Mouse (Mus musculus) heart, adult 2 months (tissue): ENCODE results near the gene Fbxl14.

Source experiments
- CTCF ChIP-seq: fragments of 200-600 bp; IDR thresholded peaks from 2 replicates; pipeline ENCODE4 v1.8.1; 2022; ENCODE audit warnings: antibody characterized with exemption, mild to moderate bottlenecking, moderate library complexity
- EP300 ChIP-seq: fragments of 200-500 bp; IDR thresholded peaks from 2 replicates; pipeline ENCODE4 v1.6.1; 2011; ENCODE audit warnings: low read depth, low read length, control low read depth; ENCODE audit not compliant: insufficient read depth
- POLR2A ChIP-seq: fragments of 200-500 bp; IDR thresholded peaks from 2 replicates; pipeline ENCODE4 v1.6.1; 2011; ENCODE audit warnings: mild to moderate bottlenecking, low read depth, low read length, control low read depth; ENCODE audit not compliant: insufficient read depth

GRCm38 (mm10) chr6:119460391-119460790 is 19.1 kb upstream of the Fbxl14 start:
- TF ChIP-seq EP300 (no peak), CTCF (no peak), POLR2A (no peak)
